Mouse (Mus musculus) embryonic facial prominence, embryonic 11.5 days (tissue): ENCODE measurements around the gene Coq10a. TPM values are rescaled to one million over a fixed set of nuclear protein-coding genes. Genes with fewer than 3 reads are reported as not detected.

ENCODE experiments used
- ATAC-seq: fragments of 200-750 bp; cut with Nextera tagmentation; replicated peaks from 2 replicates; pipeline ENCODE4 v1.8.0; 2017; ENCODE audit warnings: low read depth; ENCODE audit not compliant: insufficient number of reproducible peaks, low FRiP score, low TSS enrichment
- DNase-seq: peaks from one replicate; pipeline ENCODE4 v3.0.0-alpha.2; 2015; ENCODE audit warnings: low spot score
- H3K27ac ChIP-seq: fragments of 300-500 bp; sonication (generic); replicated peaks from 2 replicates; pipeline ENCODE4 v1.5.1; 2014; ENCODE audit warnings: mild to moderate bottlenecking, low read depth, low read length, control low read depth
- H3K27me3 ChIP-seq: fragments of 300-500 bp; sonication (generic); 2 replicates; pipeline ENCODE4 v1.6.1; 2014; ENCODE audit warnings: mild to moderate bottlenecking, low read length, moderate library complexity, mixed read lengths; ENCODE audit not compliant: control insufficient read depth, insufficient read depth
- H3K36me3 ChIP-seq: fragments of 300-500 bp; sonication (generic); replicated peaks from 2 replicates; pipeline ENCODE4 v1.6.1; 2014; ENCODE audit warnings: low read depth, mild to moderate bottlenecking, low read length, moderate library complexity, mixed read lengths; ENCODE audit not compliant: control insufficient read depth, insufficient read depth
- H3K4me1 ChIP-seq: fragments of 300-500 bp; sonication (generic); 2 replicates; pipeline ENCODE4 v1.6.1; 2014; ENCODE audit warnings: low read length, mixed read lengths; ENCODE audit not compliant: control insufficient read depth, insufficient read depth
- H3K4me2 ChIP-seq: fragments of 300-500 bp; sonication (generic); 2 replicates; pipeline ENCODE4 v1.6.1; 2014; ENCODE audit warnings: low read depth, mild to moderate bottlenecking, control low read depth, low read length, moderate library complexity
- H3K4me3 ChIP-seq: fragments of 300-500 bp; sonication (generic); 2 replicates; pipeline ENCODE4 v1.5.1; 2014; ENCODE audit warnings: low read depth, low read length, control low read depth
- H3K9ac ChIP-seq: fragments of 300-500 bp; sonication (generic); replicated peaks from 2 replicates; pipeline ENCODE4 v1.6.1; 2014; ENCODE audit warnings: mild to moderate bottlenecking, control low read depth, low read length
- H3K9me3 ChIP-seq: fragments of 300-500 bp; sonication (generic); replicated peaks from 2 replicates; pipeline ENCODE4 v1.6.1; 2016; ENCODE audit warnings: mild to moderate bottlenecking, low read length, inconsistent platforms, mixed read lengths; ENCODE audit not compliant: control insufficient read depth
- WGBS: fragments of 180-500 bp; shearing (Covaris S2); extraction: QIAGEN DNeasy Blood & Tissue Kit; methylation state at CpG from one replicate; pipeline ENCODE4 v1.1.7; 2014; 5-methylcytosine and 5-hydroxymethylcytosine counted together
- polyA plus RNA-seq: library from polyadenylated mRNA; unstranded; fragments of >200 nt; fragmentation: Nextera tagmentation; extraction: Ambion mirVana; gene quantifications from 2 replicates; pipeline ENCODE4 v1.2.1, GENCODE M21; 2014

Coq10a gene
- polyA plus RNA-seq, 1 experiment from 2014 or later = 13.2 TPM

GRCm38 (mm10) chr10:128380565-128380964 is 11.8 kb upstream of the Coq10a start:
- 91% methylated on average over 5 of the region's 5 CpGs for WGBS
- DNase-seq = no peak
- Histone ChIP-seq H3K9me3 (no peaks in the 10 kb centered on the region), H3K4me3 (no peak overlapping the region), H3K9ac (no peak overlapping the region), H3K27ac (no peak overlapping the region), H3K4me1 (peaks cover 4% of the 10 kb centered on the region; the same call in 1 of the 2 replicates), H3K4me2 (no peak overlapping the region), H3K27me3 (no peaks in the 10 kb centered on the region), H3K36me3 (peaks cover 38% of the 10 kb centered on the region)
- no peak for ATAC-seq

- Histone ChIP-seq H3K36me3 (peaks cover 31% of the 10 kb centered on the region), H3K9me3 (no peaks in the 10 kb centered on the region), H3K4me3 (no peak overlapping the region), H3K4me1 (peaks cover 4% of the 10 kb centered on the region; the same call in 1 of the 2 replicates), H3K27me3 (no peaks in the 10 kb centered on the region), H3K4me2 (no peak overlapping the region), H3K9ac (peak overlapping the region; percentile 7; the same call in 1 of the 2 replicates), H3K27ac (no peak overlapping the region)
- DNase-seq (no peak), ATAC-seq (no peak)
- WGBS = 97% methylated on average over 7 of the region's 7 CpGs
Measured at GRCm38 (mm10) chr10:128379260-128379659, 10.5 kb upstream of the Coq10a start.

- ATAC-seq = no peak
- peak overlapping the region; percentile 99; the same call in 1 of the 2 replicates for H3K4me3 ChIP-seq
- peaks cover 4% of the 10 kb centered on the region; the same call in 1 of the 2 replicates for H3K4me1 ChIP-seq
- no peak overlapping the region; the same call in 1 of the 2 replicates for H3K4me2 ChIP-seq
- no peaks in the 10 kb centered on the region for H3K27me3 ChIP-seq
- peaks cover 26% of the 10 kb centered on the region for H3K36me3 ChIP-seq
- 75% methylated on average over 3 of the region's 3 CpGs for WGBS
- no peak for DNase-seq
- no peak overlapping the region for H3K27ac ChIP-seq
- H3K9me3 ChIP-seq = no peaks in the 10 kb centered on the region
- peak overlapping the region; percentile 26; the same call in 1 of the 2 replicates for H3K9ac ChIP-seq
Measured at GRCm38 (mm10) chr10:128378462-128378861, 9.7 kb upstream of the Coq10a start.

- Histone ChIP-seq H3K36me3 (peaks cover 21% of the 10 kb centered on the region), H3K9me3 (no peaks in the 10 kb centered on the region), H3K27ac (peak overlapping the region; percentile 92; the same call in 1 of the 2 replicates), H3K9ac (peak overlapping the region; percentile 100), H3K4me2 (peak overlapping the region; percentile 82), H3K4me3 (peak overlapping the region; percentile 99), H3K4me1 (peaks cover 4% of the 10 kb centered on the region; the same call in 1 of the 2 replicates), H3K27me3 (no peaks in the 10 kb centered on the region)
- ATAC-seq = no peak
- no peak for DNase-seq
- 53% methylated on average over 14 of the region's 14 CpGs for WGBS
Measured at GRCm38 (mm10) chr10:128377940-128378448, 9.2 kb upstream of the Coq10a start.

DNA sequence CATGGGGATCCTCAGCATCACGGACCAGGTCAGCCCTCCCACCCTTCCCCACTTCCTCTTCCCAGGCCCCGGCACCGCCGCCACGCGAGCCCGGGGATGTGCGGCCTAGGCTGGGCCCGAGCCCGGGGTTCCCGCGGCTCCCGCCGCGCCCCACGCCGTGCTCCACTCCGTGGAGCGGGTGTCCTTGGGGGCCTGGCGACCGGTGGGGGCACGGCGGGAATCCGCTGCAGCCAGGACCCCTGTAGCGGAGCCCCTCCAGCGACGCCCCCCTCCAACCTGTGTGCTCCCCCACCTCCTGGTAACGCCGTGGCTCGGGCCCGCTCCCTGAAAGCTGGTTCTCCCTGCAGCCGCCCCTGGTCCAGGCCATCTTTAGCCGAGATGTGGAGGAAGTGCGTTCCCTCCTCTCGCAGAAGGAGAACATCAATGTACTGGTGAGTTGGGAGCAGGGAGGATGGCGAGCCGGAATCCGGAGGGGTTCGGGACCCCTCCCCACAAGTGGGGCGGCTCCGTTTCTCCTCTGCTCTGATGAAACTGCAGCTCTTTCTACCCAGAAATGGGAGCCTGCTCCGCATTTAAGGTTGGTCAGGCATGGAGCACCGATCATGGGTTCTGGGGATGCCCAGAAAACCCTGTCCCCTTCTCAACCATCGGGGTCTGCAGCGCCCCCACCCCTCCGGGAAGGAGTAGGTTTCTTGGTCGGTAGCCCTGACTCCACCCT is 8.6 kb upstream of the Coq10a start:
- no peaks in the 10 kb centered on the region for H3K9me3 ChIP-seq
- H3K36me3 ChIP-seq = peaks cover 15% of the 10 kb centered on the region
- ATAC-seq (peak; percentile 63), DNase-seq (peak; percentile 81)
- H3K9ac ChIP-seq = peak overlapping the region; percentile 100
- H3K27ac ChIP-seq = peak overlapping the region; percentile 92
- H3K4me1 ChIP-seq = peaks cover 4% of the 10 kb centered on the region; the same call in 1 of the 2 replicates
- H3K4me3 ChIP-seq = peak overlapping the region; percentile 99
- H3K4me2 ChIP-seq = peak overlapping the region; percentile 82
- no peaks in the 10 kb centered on the region for H3K27me3 ChIP-seq
- whole genome bisulfite sequencing = under 1% methylated on average over 43 of the region's 47 CpGs

DNA sequence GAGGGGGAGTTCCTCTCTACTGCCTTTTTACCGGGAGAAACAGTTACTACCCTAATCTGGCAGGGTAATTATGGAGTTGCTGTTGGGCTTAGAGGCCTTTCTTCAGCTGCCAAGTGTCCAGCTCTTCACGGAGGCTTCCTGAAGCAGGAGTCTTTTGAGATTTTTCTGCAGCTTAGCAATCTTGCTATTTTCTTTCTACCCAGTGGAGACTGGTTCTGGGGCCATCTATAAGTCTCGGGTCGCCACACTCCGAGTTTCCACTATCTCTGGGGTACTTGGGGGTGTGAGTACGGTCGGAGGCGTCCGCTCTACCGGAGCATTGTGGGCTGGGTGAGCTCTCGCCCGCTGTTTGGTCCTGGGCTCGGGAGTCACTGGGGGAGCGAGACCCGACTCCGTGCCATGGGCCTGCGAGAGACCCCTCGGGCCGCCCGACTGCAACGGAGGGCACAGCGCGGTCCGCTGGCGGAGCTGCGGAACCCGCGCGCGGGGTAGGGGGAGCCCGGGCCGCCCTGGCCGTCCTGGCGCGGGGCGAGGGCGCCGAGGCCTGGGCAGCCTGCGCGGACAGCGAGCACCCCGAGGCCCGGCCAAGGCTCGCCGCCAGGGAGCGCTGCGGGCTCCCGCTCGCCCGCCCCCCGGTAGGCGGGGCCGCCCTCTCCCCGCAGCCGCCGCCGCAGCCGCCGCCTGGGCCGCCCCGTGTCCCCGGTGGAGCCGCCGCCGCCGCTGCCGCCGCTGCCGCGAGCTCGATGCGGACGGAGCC is 7.8 kb upstream of the Coq10a start, which contains the start of gene Ankrd52:
Ankrd52 (plus strand) TSS at position 661 of the 757 bp plus-strand sequence.
- H3K27ac ChIP-seq = peak within 1 kb of the TSS; percentile 92
- peak within 1 kb of the TSS; percentile 82 for H3K4me2 ChIP-seq
- H3K4me3 ChIP-seq = peak within 1 kb of the TSS; percentile 99
- ATAC-seq (peak; percentile 91), DNase-seq (peak; percentile 89)
- H3K4me1 ChIP-seq = peaks cover 4% of the 10 kb centered on the region; the same call in 1 of the 2 replicates
- H3K36me3 ChIP-seq = peaks cover 11% of the 10 kb centered on the region
- no peaks in the 10 kb centered on the region for H3K27me3 ChIP-seq
- peak within 1 kb of the TSS; percentile 100 for H3K9ac ChIP-seq
- no peaks in the 10 kb centered on the region for H3K9me3 ChIP-seq
- WGBS = under 1% methylated on average over 71 of the region's 73 CpGs

GRCm38 (mm10) chr10:128376099-128376454 is 7.3 kb upstream of the Coq10a start:
- H3K4me3 ChIP-seq = peak overlapping the region; percentile 99
- H3K36me3 ChIP-seq = peaks cover 10% of the 10 kb centered on the region
- no peaks in the 10 kb centered on the region for H3K9me3 ChIP-seq
- H3K27ac ChIP-seq = peak overlapping the region; percentile 92
- DNase-seq (no peak), ATAC-seq (no peak)
- peak overlapping the region; percentile 100 for H3K9ac ChIP-seq
- WGBS = 48% methylated on average over 4 of the region's 4 CpGs
- H3K27me3 ChIP-seq = no peaks in the 10 kb centered on the region
- peaks cover 4% of the 10 kb centered on the region; the same call in 1 of the 2 replicates for H3K4me1 ChIP-seq
- peak overlapping the region; percentile 82 for H3K4me2 ChIP-seq
